Mouse (Mus musculus): ENCODE data around the gene Adam19. TPM values are rescaled to one million over a fixed set of nuclear protein-coding genes. Genes with fewer than 3 reads are reported as not detected.

Gene Adam19
- polyA plus RNA-seq, 1 experiment: 14.0 TPM

DNA sequence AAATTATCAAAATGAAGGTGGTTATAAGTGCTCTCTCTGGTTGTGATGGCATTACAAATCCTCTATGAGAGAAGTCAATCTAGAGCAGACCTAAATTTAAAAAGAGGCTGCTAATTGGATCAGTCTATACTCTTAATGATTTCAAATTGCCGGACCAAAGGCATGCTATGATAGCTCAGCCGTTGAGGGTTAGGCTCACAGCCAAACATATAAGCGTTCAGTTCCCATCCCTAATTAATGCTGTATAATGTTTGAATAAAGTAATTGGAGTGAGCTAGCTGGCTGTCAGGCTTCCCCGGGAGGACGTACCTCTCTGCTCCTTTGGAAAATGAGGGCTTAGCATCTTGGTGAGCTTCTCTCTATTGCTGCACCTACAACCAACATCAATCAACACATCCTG lies 53.4 kb downstream of the Adam19 start:
- Histone ChIP-seq H3K79me2 (ENCODE audit: control insufficient read depth, insufficient read depth) (no peaks in the 10 kb centered on the region), H3K4me3 (ENCODE audit: insufficient read depth, poor library complexity, severe bottlenecking) (no peak overlapping the region), H3K36me3 (ENCODE audit: control insufficient read depth, insufficient read depth) (peaks cover 11% of the 10 kb centered on the region), H3K79me3 (ENCODE audit: low read depth) (no peaks in the 10 kb centered on the region), H3ac (ENCODE audit: control insufficient read depth, insufficient read length, low read depth) (no peak overlapping the region), H3K27me3 (ENCODE audit: control insufficient read depth, insufficient read depth, insufficient read length) (no peaks in the 10 kb centered on the region)
- no peak for TF ChIP-seq CTCF (IDR thresholded peaks at IDR 0.05; ENCODE audit: control insufficient read depth, insufficient read depth, insufficient read length)
- no peak for TF ChIP-seq MYOG (IDR thresholded peaks at IDR 0.05; ENCODE audit: control insufficient read depth, extremely low read depth, insufficient read length)
- TF ChIP-seq MAX (IDR thresholded peaks at IDR 0.05): no peak
- no peak for TF ChIP-seq MYOD1 (IDR thresholded peaks at IDR 0.05; ENCODE audit: control insufficient read depth, insufficient read length, low read depth)

DNA sequence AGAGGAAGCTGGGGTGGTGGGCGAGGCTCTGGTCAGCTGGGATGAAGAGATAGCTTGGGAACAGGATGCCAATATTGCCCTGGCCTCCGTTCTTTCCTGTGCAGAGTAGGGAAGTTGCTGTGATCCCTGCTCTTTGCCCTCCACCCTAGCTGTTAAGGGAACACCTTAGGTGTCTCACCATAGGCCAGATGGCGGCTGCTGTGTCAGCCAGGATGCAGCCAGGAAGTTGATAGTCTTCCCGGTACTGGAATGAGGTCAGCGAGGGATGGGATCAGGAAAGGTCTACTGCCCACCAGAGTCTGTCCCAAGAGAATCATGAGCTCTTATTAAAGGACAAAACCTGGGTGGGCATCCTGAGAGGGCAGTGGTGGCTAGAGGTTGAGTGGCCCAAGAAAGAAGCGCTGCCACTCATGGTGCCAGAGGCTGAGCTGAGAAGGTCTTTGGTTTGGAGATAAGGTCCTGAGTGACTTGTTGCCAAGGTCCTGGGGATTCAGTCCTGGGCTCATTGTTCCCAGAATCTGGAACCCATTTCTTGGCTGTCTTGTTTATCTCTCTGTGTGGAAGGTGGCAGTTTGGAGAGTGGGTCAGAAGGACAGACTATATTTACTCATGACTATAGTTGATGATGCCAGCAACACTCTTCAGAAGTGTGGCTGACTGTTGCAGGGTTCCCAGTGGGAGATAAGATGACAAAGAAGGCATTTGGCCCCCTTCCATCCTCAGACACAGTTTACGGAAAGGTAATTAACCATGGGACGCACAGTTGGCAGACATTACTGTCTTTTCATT lies 54.6 kb downstream of the Adam19 start:
- TF ChIP-seq MYOD1 (IDR thresholded peaks at IDR 0.05; ENCODE audit: control insufficient read depth, insufficient read length, low read depth): no peak

DNA sequence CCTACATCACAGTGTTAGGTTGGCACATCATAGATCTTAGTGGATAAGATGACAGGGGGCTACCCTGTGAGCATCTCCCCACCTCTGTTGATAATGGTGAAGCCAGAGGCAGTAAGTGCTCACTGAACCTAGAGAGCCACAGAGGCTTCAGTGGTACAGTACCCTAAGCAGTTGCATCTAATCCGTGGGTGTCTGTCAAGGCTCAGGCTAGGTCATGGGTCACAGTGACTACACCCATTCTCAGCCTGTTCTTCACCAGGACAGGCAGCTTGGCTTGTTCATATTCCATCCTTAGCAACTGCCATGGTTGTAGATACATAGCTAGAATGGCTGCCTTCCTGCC lies 55.1 kb downstream of the Adam19 start:
- H3K79me3 ChIP-seq (ENCODE audit: low read depth): no peaks in the 10 kb centered on the region
- TF ChIP-seq MAX (IDR thresholded peaks at IDR 0.05) (no peak), USF1 (IDR thresholded peaks at IDR 0.05; ENCODE audit: low read depth) (no peak), FOSL1 (IDR thresholded peaks at IDR 0.05; ENCODE audit: insufficient read depth, low read length, poor library complexity, severe bottlenecking) (no peak), CTCF (IDR thresholded peaks at IDR 0.05; ENCODE audit: control insufficient read depth, insufficient read depth, insufficient read length) (no peak), MYOG (IDR thresholded peaks at IDR 0.05; ENCODE audit: control insufficient read depth, extremely low read depth, insufficient read length) (no peak), CEBPB (IDR thresholded peaks at IDR 0.05; ENCODE audit: low read depth) (no peak), MYOD1 (IDR thresholded peaks at IDR 0.05; ENCODE audit: control insufficient read depth, insufficient read length, low read depth) (no peak)

More for the DNA sequence above, 54.6 kb downstream of the Adam19 start:
- H3K36me3 ChIP-seq (ENCODE audit: control insufficient read depth, insufficient read depth): peaks cover 15% of the 10 kb centered on the region
- no peaks in the 10 kb centered on the region for H3K79me2 ChIP-seq (ENCODE audit: control insufficient read depth, insufficient read depth)
- H3ac ChIP-seq (ENCODE audit: control insufficient read depth, insufficient read length, low read depth): no peak overlapping the region
- no peak overlapping the region for H3K4me3 ChIP-seq (ENCODE audit: insufficient read depth, poor library complexity, severe bottlenecking)
- H3K27me3 ChIP-seq (ENCODE audit: control insufficient read depth, insufficient read depth, insufficient read length): no peaks in the 10 kb centered on the region
- H3K79me3 ChIP-seq (ENCODE audit: low read depth): no peaks in the 10 kb centered on the region

DNA sequence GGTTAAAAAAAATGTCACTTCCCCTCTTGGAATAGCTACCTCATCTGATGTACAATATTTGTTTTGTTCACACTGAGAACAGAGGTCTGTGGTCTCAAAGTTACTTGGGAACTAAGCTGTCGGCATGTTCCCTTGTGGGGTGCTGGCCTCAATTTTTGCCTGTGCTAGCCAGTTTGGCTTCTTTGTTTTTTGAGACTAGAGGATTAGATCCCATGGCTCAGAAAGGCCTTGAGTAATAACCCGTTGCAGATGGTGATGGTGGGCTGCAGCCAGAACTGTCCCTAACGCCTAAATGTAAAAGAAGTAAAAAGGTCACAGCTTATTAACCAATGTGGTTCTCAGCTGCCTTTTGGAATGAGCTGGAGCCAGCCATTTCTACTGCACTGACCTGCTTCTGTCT lies 57.4 kb downstream of the Adam19 start:
- peaks cover 15% of the 10 kb centered on the region for H3K36me3 ChIP-seq (ENCODE audit: control insufficient read depth, insufficient read depth)
- H3K79me3 ChIP-seq (ENCODE audit: low read depth): no peaks in the 10 kb centered on the region
- no peaks in the 10 kb centered on the region for H3K79me2 ChIP-seq (ENCODE audit: control insufficient read depth, insufficient read depth)
- no peaks in the 10 kb centered on the region for H3K27me3 ChIP-seq (ENCODE audit: control insufficient read depth, insufficient read depth, insufficient read length)
- TF ChIP-seq MYOG (IDR thresholded peaks at IDR 0.05; ENCODE audit: control insufficient read depth, extremely low read depth, insufficient read length): no peak
- no peak for TF ChIP-seq CTCF (IDR thresholded peaks at IDR 0.05; ENCODE audit: control insufficient read depth, insufficient read depth, insufficient read length)
- H3ac ChIP-seq (ENCODE audit: control insufficient read depth, insufficient read length, low read depth): no peak overlapping the region
- no peak overlapping the region for H3K4me3 ChIP-seq (ENCODE audit: insufficient read depth, poor library complexity, severe bottlenecking)

More for the DNA sequence above, 55.1 kb downstream of the Adam19 start:
- Histone ChIP-seq H3ac (ENCODE audit: control insufficient read depth, insufficient read length, low read depth) (no peak overlapping the region), H3K27me3 (ENCODE audit: control insufficient read depth, insufficient read depth, insufficient read length) (no peaks in the 10 kb centered on the region), H3K79me2 (ENCODE audit: control insufficient read depth, insufficient read depth) (no peaks in the 10 kb centered on the region), H3K4me3 (ENCODE audit: insufficient read depth, poor library complexity, severe bottlenecking) (no peak overlapping the region), H3K36me3 (ENCODE audit: control insufficient read depth, insufficient read depth) (peaks cover 15% of the 10 kb centered on the region)

DNA sequence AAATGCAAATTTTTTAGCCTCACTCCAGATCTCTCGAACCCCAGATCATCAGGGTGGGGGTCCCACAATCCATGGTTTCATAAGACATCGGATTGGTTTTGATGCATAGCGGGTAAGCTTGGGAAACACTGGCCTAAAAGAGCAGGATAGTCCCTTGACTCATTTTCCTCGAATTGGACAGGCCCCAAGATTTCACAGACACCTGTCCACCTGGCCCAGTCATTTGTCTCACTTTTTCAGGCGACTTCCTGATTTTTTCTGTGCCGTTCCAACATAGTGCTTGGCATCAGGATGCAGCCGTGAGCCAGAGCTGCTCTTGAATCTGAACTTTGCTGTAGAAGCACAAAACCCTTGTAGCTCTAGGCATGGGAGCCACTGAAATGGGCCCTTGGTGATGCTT lies 58.4 kb downstream of the Adam19 start:
- TF ChIP-seq CTCF (IDR thresholded peaks at IDR 0.05; ENCODE audit: control insufficient read depth, insufficient read depth, insufficient read length) (no peak), FOSL1 (IDR thresholded peaks at IDR 0.05; ENCODE audit: insufficient read depth, low read length, poor library complexity, severe bottlenecking) (no peak)
- no peak overlapping the region for H3K4me3 ChIP-seq (ENCODE audit: insufficient read depth, poor library complexity, severe bottlenecking)
- no peaks in the 10 kb centered on the region for H3K79me3 ChIP-seq (ENCODE audit: low read depth)
- H3K36me3 ChIP-seq (ENCODE audit: control insufficient read depth, insufficient read depth): peaks cover 20% of the 10 kb centered on the region
- H3ac ChIP-seq (ENCODE audit: control insufficient read depth, insufficient read length, low read depth): no peak overlapping the region
- no peaks in the 10 kb centered on the region for H3K79me2 ChIP-seq (ENCODE audit: control insufficient read depth, insufficient read depth)
- H3K27me3 ChIP-seq (ENCODE audit: control insufficient read depth, insufficient read depth, insufficient read length): no peaks in the 10 kb centered on the region

DNA sequence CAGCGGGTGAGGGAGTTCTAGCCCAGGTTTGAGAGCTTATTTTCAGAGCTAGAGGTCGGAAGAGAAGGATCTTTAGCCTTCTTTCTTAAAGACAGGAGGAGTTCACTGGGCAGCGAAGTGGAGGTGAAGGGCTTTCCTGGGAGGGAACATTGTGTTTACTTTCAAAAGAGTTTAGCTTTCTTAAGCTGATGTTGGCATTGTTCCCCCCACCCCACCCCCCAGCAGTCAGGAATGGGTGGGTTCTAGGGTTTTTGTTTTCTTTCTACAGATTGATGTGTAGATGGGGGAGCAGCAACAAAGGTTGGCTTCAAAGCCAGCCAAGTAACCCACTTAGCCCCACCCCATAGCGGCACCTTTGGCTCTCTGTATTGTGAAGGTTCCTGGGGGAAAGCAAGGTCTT lies 59.2 kb downstream of the Adam19 start:
- H3K4me3 ChIP-seq (ENCODE audit: insufficient read depth, poor library complexity, severe bottlenecking): no peak overlapping the region
- no peaks in the 10 kb centered on the region for H3K27me3 ChIP-seq (ENCODE audit: control insufficient read depth, insufficient read depth, insufficient read length)
- H3K79me2 ChIP-seq (ENCODE audit: control insufficient read depth, insufficient read depth): no peaks in the 10 kb centered on the region
- TF ChIP-seq USF1 (IDR thresholded peaks at IDR 0.05; ENCODE audit: low read depth) (no peak), CEBPB (IDR thresholded peaks at IDR 0.05; ENCODE audit: low read depth) (no peak), MAX (IDR thresholded peaks at IDR 0.05) (no peak), CTCF (IDR thresholded peaks at IDR 0.05; ENCODE audit: control insufficient read depth, insufficient read depth, insufficient read length) (no peak), MYOG (IDR thresholded peaks at IDR 0.05; ENCODE audit: control insufficient read depth, extremely low read depth, insufficient read length) (no peak), FOSL1 (IDR thresholded peaks at IDR 0.05; ENCODE audit: insufficient read depth, low read length, poor library complexity, severe bottlenecking) (no peak), MYOD1 (IDR thresholded peaks at IDR 0.05; ENCODE audit: control insufficient read depth, insufficient read length, low read depth) (no peak)
- H3K79me3 ChIP-seq (ENCODE audit: low read depth): no peaks in the 10 kb centered on the region
- H3ac ChIP-seq (ENCODE audit: control insufficient read depth, insufficient read length, low read depth): no peak overlapping the region
- peaks cover 20% of the 10 kb centered on the region for H3K36me3 ChIP-seq (ENCODE audit: control insufficient read depth, insufficient read depth)

Data from C2C12 (cell line).